Mouse (Mus musculus): ENCODE results near the gene Ano1.

GRCm38 (mm10) chr7:144628334-144628915 lies 123.3 kb downstream of the Ano1 start:
- TF ChIP-seq CTCF (IDR thresholded peaks at IDR 0.05; ENCODE audit: insufficient read depth, low read length), result no peak
- TF ChIP-seq POLR2A (IDR thresholded peaks at IDR 0.05; ENCODE audit: borderline replicate concordance, extremely low read depth, low read depth, low read length), result no peak

Data from lung, adult 2 months (tissue).